Mouse (Mus musculus) adrenal gland, adult (tissue): ENCODE data around the gene Megf8.
A peak's percentile ranks its signal among the peaks of the same experiment; 100 is the strongest.
"Not testable (repeated sequence)": the region's sequence is repeated elsewhere in the genome, so short reads cannot be mapped to it uniquely, and the experiment has no call there.

Experiments
- DNase-seq, 2 experiments: peaks; one replicate each; pipeline ENCODE4 v3.0.0; 2022 to 2023; ENCODE audit warnings: low spot score in 1 of 2; ENCODE audit not compliant: inconsistent age in 2 of 2

Gene Megf8

DNA sequence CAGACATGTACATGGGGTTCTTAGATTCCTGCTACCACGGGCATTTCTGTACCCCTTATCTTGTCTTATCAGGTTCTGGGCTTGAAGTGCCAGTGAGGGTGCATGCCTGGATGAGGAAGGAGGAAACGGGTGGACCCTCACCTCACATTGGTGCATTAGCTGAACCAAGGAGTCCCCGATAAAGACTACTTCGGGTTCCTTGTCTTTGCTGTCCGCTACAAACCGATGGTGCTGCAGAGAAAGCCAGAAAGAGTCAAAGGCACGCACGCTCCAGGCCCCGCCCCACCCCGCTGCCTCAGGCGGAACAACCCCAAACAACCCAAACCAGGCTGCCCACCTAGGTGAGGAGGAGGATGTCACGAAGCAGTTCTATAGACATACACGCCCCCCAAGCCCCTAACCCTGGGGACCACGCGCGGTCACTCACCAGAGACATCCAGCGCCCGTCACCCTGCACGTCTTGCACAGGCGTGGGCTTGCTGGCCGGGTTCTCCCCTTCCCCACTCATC, 20.0 kb upstream of the Megf8 start:
- peak in 1 of 2 experiments; percentile 67 for DNase-seq

DNA sequence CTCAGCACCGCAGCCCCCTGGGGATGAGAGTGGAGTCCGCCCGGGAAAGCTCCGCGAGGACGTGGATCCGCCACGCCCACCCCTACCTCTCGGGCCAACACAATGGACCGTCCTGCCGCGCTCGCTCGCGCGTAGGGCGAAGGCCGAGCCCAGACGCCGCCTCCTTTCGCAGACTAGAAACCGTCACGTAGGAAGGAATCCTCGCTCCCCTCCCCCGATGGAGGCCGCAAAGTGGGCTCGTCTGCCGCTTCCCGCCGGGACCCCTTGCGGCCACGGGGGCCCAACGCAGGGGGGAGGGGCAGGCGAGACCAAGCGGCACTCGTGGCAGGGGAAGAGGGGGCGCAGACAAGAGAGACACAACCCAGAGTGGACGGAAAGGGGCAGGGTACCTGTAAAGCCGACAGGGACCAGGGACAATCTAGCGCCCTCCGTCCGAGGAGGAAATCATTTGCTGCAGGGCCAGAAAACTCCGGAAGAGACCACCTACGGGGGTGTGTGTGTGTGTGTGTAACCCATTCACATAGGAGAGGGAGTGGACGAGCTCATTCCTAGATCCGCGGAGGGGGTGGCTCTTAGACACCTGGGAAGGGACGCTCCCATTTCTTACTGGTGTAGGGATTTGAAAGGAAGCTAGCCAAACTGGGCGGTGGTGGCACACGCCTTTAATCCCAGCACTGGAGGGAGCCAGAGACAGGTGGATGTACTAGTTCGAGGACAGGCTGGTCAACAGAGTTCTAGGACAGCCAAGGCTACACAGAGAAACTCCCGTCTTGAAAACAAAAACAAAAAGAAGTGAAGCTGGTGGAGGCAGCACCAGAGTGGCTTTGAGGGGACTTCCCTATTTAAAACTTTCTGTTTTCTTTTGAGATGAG, 19.3 kb upstream of the Megf8 start, which contains the start of gene Pafah1b3:
Pafah1b3 (minus strand) TSS at position 533 of the 872 bp plus-strand sequence.
- DNase-seq = peak; percentile 85 to 92

DNA sequence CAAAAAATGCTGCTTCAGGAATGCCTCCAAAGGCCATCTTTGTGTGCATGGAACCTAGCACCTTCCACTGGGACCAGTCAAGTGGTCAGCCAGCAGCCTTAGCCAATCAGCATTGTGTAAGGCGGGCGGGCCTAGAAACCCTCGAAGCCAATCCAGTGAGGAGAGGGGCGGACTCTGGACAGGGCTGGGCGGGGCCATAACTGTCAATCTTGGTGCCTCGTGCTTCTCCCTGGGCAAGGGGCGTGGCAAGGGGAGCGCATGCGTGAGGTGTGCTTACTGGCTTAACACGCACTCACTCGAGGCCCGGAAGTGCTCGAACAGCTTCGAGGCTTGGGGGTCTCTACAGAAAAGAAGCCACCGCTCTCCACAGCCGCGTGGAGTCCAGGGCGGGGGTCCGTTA, 15.9 kb upstream of the Megf8 start, which contains the start of gene Prr19:
Prr19 (plus strand) TSS at position 349 of the 400 bp plus-strand sequence.
- DNase-seq = no peak

DNA sequence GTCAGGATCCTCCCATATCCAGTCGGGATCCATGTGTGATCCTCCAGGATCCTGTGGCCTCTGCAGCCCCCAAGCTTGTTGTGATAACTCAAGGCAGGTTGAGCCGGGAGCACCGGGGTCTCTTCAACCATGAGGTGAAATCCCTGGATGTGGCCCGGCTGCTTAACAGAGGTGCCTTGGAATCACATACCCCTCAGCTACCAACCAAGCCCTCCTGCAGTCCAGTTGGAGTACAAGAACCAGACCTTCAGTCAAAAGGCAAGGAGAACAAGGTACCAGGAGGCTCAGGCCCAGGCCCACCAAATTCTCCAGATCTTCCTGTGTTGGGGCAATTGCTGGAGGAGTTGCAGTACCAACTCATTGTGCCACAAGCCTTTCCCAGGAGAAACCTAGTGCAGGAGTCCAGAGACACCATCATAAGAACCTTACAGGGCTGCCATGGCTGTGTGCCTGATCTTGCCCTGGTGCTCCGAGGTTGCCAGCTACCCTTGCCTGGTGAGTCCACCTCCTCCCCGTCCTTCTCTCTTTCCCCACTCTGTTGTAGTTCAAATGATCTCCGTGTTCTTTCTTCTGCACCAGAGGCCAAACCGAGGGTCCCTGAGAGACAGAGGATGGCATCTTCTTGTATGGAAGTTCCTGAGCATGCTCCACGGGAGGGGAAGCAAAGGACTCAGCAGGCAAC, 13.8 kb upstream of the Megf8 start:
- no peak for DNase-seq

DNA sequence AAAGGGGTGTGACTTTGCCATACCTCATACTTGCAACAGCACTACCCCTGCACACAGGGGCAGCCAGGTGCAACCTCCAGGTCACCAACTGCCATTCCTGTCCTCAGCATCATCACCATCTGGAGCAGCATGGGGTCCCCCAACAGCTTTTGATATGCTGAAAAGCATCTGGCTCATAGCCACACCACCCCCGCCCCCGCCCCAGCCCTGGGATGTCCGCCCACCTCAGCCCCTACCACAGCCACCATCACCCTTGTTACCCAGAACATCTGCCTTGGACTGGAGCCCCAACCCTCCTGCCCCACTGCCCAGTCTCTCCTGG, 13.3 kb upstream of the Megf8 start:
- no peak for DNase-seq

DNA sequence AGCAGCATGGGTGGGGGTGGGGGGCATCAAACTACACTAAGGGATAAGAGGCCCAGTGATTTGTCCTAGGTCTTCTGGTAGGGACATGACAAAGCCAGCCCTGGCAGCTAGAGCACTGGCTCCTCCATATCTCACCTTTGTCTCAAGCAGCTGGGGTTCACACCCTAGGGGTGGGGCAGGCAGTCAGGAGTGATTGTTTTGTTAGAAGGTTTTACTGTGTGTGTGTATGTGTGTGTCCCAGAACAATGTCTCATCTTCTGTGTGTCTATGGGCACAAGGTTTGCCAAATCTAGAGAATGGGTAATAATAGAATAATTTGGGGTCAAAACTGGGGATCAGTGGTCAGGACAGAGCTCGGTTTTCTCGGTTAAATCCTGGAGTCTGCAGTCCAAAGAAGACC, 11.5 kb upstream of the Megf8 start:
- DNase-seq = no peak

DNA sequence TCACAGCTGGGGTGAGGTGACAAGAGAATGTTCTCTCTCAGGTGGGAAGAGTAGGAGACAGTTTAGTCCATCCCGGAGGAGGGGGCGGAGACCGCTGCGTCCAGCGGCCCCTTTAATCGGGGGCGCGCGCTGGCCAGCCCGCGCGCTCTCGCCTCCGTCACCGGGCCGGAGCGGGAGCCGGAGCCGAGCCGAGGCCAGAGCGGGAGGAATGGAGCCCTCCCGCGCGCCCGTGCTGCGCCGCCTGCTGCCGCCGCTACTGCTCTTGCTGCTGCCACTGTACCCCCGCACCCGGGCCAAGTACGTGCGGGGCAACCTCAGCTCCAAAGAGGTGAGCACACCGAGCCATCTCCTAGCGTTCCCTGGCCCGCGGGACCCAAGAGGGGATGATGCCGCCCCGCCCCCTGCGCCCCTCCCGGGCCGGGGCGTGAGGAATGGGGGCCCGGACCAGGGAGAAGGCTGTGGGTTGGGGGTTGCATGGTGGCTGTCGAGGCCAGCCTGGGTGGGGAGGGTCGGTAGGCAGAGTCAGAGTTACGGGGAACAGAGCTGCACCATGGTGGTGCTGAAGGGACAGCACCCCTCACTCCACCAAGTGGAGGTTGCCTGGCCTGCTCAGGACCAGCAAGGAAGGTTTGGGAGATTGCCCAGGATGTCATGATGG, 10.9 kb upstream of the Megf8 start, which contains the start of gene Tmem145:
Tmem145 (plus strand) TSS at position 151 of the 658 bp plus-strand sequence.
- DNase-seq = peak in 1 of 2 experiments; percentile 77

DNA sequence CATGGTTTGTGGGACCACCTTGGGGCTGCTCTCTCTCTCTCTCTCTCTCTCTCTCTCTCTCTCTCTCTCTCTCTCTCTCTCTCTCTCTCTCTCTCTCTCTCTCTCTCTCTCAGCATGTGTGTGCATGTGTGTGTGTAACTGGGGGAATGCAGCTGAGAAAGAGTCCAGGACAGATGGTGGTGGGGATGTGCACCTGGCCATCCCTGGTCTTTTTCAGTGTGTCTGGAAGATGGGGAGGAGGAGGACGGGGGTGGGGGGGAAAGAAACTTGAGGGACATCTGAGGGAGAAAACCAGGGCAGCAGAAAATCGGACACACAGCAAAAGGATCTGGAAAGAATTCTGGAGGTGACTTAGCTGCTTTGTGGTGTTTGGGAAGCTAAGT, 10.4 kb upstream of the Megf8 start:
- DNase-seq = no peak

DNA sequence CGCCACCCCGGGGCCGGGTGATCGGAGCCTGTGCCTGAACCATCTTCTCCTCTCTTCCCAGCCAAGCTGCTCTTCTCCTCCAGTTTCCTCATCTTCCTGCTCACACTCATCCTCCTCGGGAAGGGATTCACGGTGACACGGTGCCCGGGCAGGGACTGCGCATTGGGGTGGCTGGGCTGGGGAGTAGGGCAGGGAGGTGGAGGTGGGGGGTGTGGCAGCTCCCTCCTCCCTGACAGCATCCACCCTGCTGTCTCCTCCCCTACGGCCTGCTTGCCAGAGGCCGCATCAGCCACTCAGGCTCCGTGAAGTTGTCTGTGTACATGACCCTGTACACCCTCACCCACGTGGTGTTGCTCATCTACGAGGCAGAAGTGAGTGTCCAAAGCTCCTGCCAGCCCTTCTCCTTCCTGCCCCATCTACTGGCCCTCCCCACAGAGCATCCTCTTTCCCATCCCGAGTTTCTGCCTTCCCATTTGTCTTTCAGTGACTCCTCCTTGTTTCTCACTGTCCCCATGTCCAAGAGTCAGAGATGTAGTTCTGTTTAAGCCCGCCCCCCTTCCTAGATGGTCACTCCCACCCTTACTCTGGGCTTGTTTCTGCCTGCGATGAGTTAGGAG, 8.2 kb upstream of the Megf8 start:
- DNase-seq = peak in 1 of 2 experiments; percentile 65

DNA sequence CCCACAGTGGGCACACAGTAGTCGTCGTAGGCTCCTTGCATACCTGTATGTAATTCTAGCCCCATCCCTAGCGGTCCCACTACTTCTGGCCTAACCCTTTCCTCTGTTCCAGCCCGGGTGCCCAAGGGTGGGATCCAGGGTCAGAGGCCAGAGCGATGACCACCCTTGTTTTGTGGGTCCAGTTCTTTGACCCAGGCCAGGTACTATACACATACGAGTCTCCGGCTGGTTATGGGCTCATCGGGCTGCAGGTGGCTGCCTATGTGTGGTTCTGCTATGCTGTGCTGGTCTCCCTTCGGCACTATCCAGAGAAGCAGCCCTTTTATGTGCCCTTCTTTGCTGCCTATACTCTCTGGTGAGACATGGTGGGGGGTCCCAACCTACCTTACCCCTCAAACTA, 7.5 kb upstream of the Megf8 start:
- DNase-seq = no peak

DNA sequence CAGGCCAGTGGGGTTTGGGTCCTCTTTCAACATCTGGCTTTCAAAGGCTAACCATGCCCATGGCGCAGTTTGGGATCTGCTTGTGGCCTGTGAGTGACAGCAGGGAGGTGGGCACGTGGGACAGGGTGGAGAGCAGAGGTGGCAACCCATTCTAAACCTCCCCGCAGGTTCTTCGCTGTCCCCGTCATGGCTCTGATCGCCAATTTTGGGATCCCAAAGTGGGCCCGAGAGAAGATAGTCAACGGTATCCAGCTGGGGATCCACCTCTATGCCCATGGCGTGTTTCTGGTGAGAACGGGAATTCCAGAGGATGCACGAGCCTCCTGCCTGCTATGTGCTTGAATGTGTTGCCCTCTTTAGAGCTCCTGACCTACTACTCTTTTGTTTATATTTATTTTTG, 5.8 kb upstream of the Megf8 start:
- DNase-seq = no peak

DNA sequence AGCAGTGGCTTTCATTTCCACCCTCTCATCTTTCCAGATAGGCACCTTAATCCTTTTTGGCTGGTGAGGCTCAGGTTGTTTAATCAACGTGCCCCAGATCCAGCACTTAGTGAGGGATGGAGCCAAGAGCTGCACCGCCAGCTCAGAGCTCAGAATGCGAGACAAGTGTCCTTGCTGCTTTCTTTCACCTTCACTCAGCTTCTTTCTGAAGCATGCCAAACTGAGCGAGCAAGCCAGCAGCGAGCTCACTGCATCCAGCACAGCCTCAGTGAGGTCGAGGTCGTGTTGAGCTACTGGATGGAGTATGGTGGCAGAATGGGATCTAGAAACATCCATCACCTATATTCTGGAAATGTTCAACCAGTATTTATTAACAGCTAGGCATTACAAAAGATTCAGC, 3.6 kb upstream of the Megf8 start:
- peak in 1 of 2 experiments; percentile 74 for DNase-seq

DNA sequence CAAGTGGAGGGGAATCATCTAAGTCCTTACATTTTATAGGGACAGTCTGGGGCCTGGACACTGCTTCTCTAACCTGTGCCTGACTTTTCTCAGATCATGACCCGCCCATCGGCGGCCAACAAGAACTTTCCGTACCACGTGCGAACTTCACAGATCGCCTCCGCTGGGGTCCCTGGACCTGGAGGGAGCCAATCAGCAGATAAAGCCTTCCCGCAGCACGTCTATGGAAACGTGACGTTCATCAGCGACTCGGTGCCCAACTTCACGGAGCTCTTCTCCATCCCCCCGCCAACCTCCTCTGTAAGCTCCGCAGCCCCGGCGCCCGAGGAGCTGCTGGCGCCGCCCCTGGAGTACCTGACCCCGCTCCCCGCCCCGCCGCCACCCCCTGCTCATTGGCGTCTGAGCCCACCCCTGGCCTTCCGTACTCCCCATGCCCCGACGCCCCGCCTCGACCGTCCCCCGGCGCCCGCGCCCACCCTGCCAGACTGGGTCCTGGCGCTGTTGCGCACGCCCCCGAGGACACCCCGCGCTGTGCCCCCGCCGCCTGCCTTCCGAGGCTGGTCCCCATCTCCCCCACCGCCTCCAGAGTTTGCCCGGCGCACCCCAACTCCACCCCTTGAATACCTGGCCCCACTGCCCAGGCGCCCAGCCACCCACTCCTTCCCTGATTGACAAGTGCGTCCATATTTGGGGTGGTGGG, 2.2 kb upstream of the Megf8 start:
- peak; percentile 54 to 68 for DNase-seq

DNA sequence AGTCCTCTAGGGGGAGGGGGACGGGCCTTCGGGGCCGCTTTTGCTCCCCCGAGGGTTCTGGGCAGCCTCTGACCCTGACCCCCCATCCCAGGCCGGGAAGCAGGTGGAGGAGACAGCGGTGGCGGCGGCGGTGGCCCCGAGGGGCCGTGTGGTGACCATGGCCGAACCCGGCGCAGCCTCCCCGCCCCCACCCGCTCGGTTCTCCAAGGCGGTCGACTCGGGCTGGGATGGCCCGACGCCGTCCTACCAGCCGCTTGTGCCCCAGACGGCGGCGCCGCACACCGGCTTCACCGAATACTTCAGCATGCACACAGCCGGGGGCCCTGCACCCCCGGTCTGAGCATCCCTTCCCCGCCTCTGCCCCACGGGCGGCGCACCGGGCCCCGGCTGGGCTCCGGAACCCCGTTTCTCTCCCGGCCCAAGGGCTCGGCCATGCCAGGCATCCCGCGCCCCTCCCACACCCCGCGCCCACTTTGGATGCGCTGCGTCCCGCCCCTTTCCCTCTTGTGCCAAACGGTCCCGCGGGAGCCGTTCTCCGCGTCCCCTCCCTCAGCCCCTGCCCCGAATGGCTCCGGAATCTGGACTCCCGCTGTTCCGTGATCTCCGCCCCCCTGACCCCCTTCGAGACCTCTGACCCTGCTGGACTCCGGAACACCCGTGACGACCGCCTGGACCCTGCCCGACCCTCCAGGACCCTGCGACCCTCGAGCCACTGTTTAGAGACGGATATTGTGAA, 1.5 kb upstream of the Megf8 start:
- peak; percentile 76 to 88 for DNase-seq

DNA sequence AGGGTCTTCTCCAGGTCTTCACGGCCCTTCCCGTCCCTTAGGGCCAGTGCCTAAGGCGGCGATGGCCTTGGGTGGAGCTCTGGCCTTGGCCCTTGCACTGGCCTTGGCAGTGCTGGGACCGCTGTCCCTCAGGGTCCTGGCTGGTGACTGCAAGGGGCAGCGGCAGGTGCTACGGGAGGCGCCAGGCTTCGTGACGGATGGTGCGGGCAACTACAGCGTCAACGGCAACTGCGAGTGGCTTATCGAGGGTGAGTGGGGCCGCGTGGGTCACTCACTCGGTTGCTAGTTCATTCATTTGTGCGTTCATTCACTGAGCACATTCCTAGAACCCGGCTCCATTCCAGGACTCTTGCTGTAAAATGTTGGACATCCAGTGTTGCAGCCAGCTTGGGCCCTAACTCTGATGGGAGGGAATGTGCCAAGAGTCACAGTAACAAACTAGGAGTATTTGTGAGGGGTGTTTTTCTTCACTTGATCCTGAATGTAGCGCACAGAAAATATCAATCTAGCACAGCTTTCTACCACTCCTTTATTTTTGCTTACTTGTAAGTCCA, 559 bp downstream of the Megf8 start:
- DNase-seq = peak; percentile 70 to 86

DNA sequence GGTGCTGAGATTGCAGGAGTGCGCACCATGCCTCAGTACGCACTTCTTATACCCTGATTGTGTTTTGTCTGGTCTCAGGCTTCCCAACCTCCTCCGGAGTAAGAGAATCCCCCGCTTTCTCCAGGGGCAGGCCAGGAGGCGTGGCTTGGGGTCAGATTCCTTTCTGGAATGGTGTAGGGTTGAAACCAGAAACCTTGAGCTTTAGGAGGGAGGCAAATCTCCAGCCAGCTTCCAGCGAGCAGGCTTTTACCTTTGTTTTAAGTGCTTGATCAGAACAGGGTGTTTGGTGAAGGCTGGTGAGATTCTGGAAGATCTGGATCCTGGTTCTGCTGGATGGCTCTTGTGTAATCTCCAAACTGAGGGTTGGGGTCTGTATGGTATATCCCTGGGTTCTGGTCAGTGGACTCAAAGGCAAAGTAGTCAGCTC, 5.1 kb downstream of the Megf8 start:
- peak; percentile 51 to 67 for DNase-seq

DNA sequence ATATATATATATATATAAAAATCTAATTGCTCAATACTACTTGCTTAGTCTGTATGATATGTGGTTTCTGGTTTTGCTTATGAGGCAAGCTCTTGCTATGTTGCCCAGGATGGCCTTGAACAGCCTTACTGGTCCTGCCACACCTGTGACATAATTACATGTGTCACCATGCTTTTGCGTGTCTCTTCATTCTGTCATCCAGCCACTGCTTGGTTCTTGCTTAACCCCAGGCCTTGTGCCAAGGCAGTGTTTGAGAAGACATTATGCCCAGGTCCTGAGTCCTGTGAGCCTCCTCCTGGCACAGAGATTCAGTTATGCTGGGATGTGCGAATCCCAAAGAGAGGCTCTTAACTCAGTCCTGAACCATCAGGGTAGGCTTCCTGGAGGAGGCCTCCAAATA, 6.3 kb downstream of the Megf8 start:
- peak; percentile 68 to 81 for DNase-seq

DNA sequence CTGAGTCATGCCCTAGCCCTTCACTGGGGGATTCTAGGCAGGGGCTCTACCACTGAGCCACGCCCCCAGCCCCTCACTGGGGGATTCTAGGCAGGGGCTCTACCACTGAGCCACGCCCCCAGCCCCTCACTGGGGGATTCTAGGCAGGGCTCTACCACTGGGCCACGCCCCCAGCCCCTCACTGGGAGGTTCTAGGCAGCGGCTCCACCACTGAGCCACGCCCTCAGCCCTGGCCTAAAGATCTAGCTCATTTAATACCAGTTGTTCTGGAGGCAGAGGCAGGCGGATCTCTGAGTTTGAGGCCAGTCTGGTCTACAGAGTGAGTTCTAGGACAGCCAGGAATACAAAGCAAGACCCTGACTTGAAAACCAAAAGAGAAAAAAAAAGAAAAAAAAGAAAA, 8.5 kb downstream of the Megf8 start:
- DNase-seq = not testable (repeated sequence)

DNA sequence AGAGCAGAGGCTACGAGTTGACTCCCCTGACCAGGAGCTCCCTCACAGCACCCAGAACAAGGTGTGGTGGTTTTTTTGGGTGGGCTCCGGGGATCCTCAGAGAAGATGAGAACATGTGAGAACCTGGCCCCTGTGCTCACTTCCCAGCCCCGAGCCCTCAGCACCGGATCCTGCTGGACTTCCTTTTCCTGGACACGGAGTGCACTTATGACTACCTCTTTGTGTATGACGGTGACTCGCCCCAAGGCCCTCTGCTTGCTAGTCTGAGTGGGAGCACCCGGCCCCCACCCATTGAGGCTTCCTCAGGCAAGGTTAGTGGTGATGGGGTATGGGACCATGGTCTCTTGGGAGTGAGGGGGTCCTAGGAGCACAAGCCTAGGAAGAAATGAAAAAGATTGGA, 9.3 kb downstream of the Megf8 start:
- DNase-seq = peak in 1 of 2 experiments; percentile 51
